ENCODE assay signal across 14 mouse cellular contexts in the genomic region with DNA sequence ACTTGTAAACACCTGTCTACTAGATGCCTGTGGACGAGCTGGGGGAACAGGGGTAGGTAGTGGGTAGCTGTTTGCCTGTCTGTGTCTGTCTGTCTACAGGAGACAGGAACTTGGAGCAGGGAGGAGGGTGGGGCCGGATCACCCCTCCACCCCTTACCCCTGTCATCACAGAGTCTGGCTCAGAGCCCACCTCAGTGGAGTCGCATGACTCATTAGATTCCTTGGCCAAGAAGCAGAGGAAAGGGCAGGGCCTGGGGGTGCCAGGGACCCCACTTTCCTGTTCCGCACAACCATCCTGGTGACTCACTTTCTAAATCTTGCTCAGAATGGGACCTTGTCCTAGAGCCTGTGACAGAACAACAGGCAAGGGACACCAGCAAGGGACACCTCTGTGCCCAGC. TPM values are rescaled to one million over a fixed set of nuclear protein-coding genes. Genes with fewer than 3 reads are reported as not detected.
DNase-seq lines count a peak whose midpoint lies in the region; ATAC-seq and TF ChIP-seq lines count a peak whose summit lies in the region.
"Had no signal": no experiment of that assay in that cellular context is flagged by ENCODE, and none has a peak within 500 bp of the region (broad histone marks: within the 10 kb centered on the region; RNA-seq: fewer than 3 reads in every experiment).

No protein-coding gene starts in this region.

- H3K27ac ChIP-seq in heart, embryonic 12.5 days (ENCODE audit: poor library complexity, severe bottlenecking): peak overlapping the region; percentile 10; the same call in 1 of the 2 replicates
- no peak overlapping the region for H3K27ac ChIP-seq in midbrain, postnatal 0 days (ENCODE audit: low read depth, low read length)
- H3K27ac ChIP-seq in forebrain, embryonic 11.5 days (ENCODE audit: low read depth, low read length): no peak overlapping the region
- H3K27ac ChIP-seq in hindbrain, embryonic 16.5 days (ENCODE audit: low read depth, low read length): no peak overlapping the region
- H3K27ac ChIP-seq: liver, embryonic 14.5 days had no signal

- DNase-seq in urinary bladder, postnatal 14 days (ENCODE audit: low spot score): peak; percentile 71
- no peak for DNase-seq in urinary bladder, adult 2 months (ENCODE audit: low spot score)
- DNase-seq in kidney, postnatal 10 days: peak; percentile 73
- no peak for DNase-seq in left cerebral cortex, adult 8-10 months (ENCODE audit: low spot score in 2 of 2)
- no peak for DNase-seq in midbrain, postnatal 0 days (ENCODE audit: low spot score)
- no peak for DNase-seq in forebrain, embryonic 11.5 days (ENCODE audit: low spot score)
- DNase-seq: cerebellum, adult 8-10 months; gastrocnemius, postnatal 14 days; thymus, adult 2 months had no signal

- H3K4me1 ChIP-seq in heart, embryonic 12.5 days (replicated peaks): peaks cover 68% of the 10 kb centered on the region
- H3K4me1 ChIP-seq in midbrain, postnatal 0 days (ENCODE audit: insufficient read depth, low read length): no peaks in the 10 kb centered on the region
- peaks cover 15% of the 10 kb centered on the region; the same call in 1 of the 2 replicates for H3K4me1 ChIP-seq in forebrain, embryonic 11.5 days (replicated peaks; ENCODE audit: control insufficient read depth, insufficient read depth, low read length)
- H3K4me1 ChIP-seq in hindbrain, embryonic 16.5 days (ENCODE audit: control insufficient read depth, insufficient read depth, low read depth, low read length): peaks cover 11% of the 10 kb centered on the region

- H3K9me3 ChIP-seq in heart, embryonic 12.5 days (replicated peaks): no peaks in the 10 kb centered on the region
- H3K9me3 ChIP-seq in midbrain, postnatal 0 days (ENCODE audit: low read length): no peaks in the 10 kb centered on the region
- no peaks in the 10 kb centered on the region for H3K9me3 ChIP-seq in forebrain, embryonic 11.5 days (ENCODE audit: control insufficient read depth, low read length)
- H3K9me3 ChIP-seq in hindbrain, embryonic 16.5 days (ENCODE audit: control insufficient read depth, low read length): no peaks in the 10 kb centered on the region
- H3K9me3 ChIP-seq: G1E had no signal

- H3K4me3 ChIP-seq in heart, embryonic 12.5 days: no peak overlapping the region
- no peak overlapping the region for H3K4me3 ChIP-seq in midbrain, postnatal 0 days (ENCODE audit: low read depth, low read length)
- no peak overlapping the region for H3K4me3 ChIP-seq in forebrain, embryonic 11.5 days (ENCODE audit: low read depth, low read length)
- H3K4me3 ChIP-seq in hindbrain, embryonic 16.5 days (ENCODE audit: low read length): no peak overlapping the region

- ATAC-seq in heart, embryonic 12.5 days (ENCODE audit: insufficient number of reproducible peaks, low FRiP score): no peak; the same call in 1 of the 2 replicates
- no peak for ATAC-seq in midbrain, postnatal 0 days (ENCODE audit: low FRiP score)
- no peak for ATAC-seq in forebrain, embryonic 11.5 days (replicated peaks; ENCODE audit: low FRiP score)
- no peak for ATAC-seq in hindbrain, embryonic 16.5 days

- peaks cover 5% of the 10 kb centered on the region; the same call in 1 of the 2 replicates for H3K27me3 ChIP-seq in heart, embryonic 12.5 days (replicated peaks)
- H3K27me3 ChIP-seq in midbrain, postnatal 0 days (ENCODE audit: insufficient read depth, low read length): peaks cover 24% of the 10 kb centered on the region
- peaks cover 21% of the 10 kb centered on the region for H3K27me3 ChIP-seq in forebrain, embryonic 11.5 days (ENCODE audit: control insufficient read depth, insufficient read depth, low read length)
- H3K27me3 ChIP-seq in hindbrain, embryonic 16.5 days (replicated peaks; ENCODE audit: control insufficient read depth, insufficient read depth, low read length): peaks cover 14% of the 10 kb centered on the region

- TF ChIP-seq CTCF in midbrain, postnatal 0 days (IDR thresholded peaks at IDR 0.05): no peak

- no peaks in the 10 kb centered on the region for H3K36me3 ChIP-seq in heart, embryonic 12.5 days
- H3K36me3 ChIP-seq in midbrain, postnatal 0 days (ENCODE audit: insufficient read depth, low read length): no peaks in the 10 kb centered on the region
- no peaks in the 10 kb centered on the region for H3K36me3 ChIP-seq in forebrain, embryonic 11.5 days (ENCODE audit: control insufficient read depth, insufficient read depth, low read length)
- no peaks in the 10 kb centered on the region for H3K36me3 ChIP-seq in hindbrain, embryonic 16.5 days (ENCODE audit: control insufficient read depth, insufficient read depth, low read length)
- H3K36me3 ChIP-seq: G1E had no signal

- WGBS in heart, embryonic 12.5 days: 39% methylated on average over 4 of the region's 4 CpGs
- 86% methylated on average over 4 of the region's 4 CpGs for WGBS in midbrain, postnatal 0 days
- 77% methylated on average over 4 of the region's 4 CpGs for WGBS in forebrain, embryonic 11.5 days
- WGBS in hindbrain, embryonic 16.5 days: 68% methylated on average over 4 of the region's 4 CpGs

- H3K9ac ChIP-seq in heart, embryonic 12.5 days: no peak overlapping the region
- no peak overlapping the region for H3K9ac ChIP-seq in midbrain, postnatal 0 days (replicated peaks; ENCODE audit: low read length, poor library complexity, severe bottlenecking)
- no peak overlapping the region for H3K9ac ChIP-seq in forebrain, embryonic 11.5 days (ENCODE audit: low read length)
- no peak overlapping the region for H3K9ac ChIP-seq in hindbrain, embryonic 16.5 days (ENCODE audit: low read depth, low read length)
- H3K9ac ChIP-seq: liver, embryonic 14.5 days had no signal

- H3K4me2 ChIP-seq in heart, embryonic 12.5 days: no peak overlapping the region
- no peak overlapping the region for H3K4me2 ChIP-seq in midbrain, postnatal 0 days (ENCODE audit: low read depth, low read length, poor library complexity, severe bottlenecking)
- H3K4me2 ChIP-seq in forebrain, embryonic 11.5 days (ENCODE audit: low read depth, low read length, severe bottlenecking): no peak overlapping the region
- H3K4me2 ChIP-seq in hindbrain, embryonic 16.5 days (ENCODE audit: low read length): no peak overlapping the region

RNA-seq across cellular contexts. Expression of gene Tinagl1, which starts 2.2 kb away (rescaled TPM):
- 514 and 535 TPM in 2 replicates for polyA plus RNA-seq in urinary bladder, adult 2 months (2012; rRNA removed)
- polyA plus RNA-seq in heart, embryonic 12.5 days (2016; fragmentation: Nextera tagmentation; extraction: Ambion mirVana): 46.6 and 49.8 TPM in 2 replicates
- total RNA-seq in left cerebral cortex, adult 8-10 months (2022): 10 to 100 TPM in 1 of 4 experiments, 1 to 10 TPM in 3; 7.7 to 10.5 (median 9.0) TPM
- 7.2 and 7.5 TPM in 2 replicates for total RNA-seq in midbrain, postnatal 0 days (2014; rRNA removed)
- polyA plus RNA-seq in midbrain, postnatal 0 days (2015; fragmentation: Nextera tagmentation; extraction: Ambion mirVana): 2.9 and 4.3 TPM in 2 replicates
- 7.6 and 7.9 TPM in 2 replicates for polyA plus RNA-seq in forebrain, embryonic 11.5 days (2014; fragmentation: Nextera tagmentation; extraction: Ambion mirVana)
- 10.0 and 12.5 TPM in 2 replicates for polyA plus RNA-seq in hindbrain, embryonic 16.5 days (2015; fragmentation: Nextera tagmentation; extraction: Ambion mirVana)

RNA-seq across cellular contexts. Expression of gene Hcrtr1, which starts 37.9 kb away (rescaled TPM):
- 18.8 and 20.0 TPM in 2 replicates for polyA plus RNA-seq in urinary bladder, adult 2 months (2012; rRNA removed)
- not detected in 2 replicates for polyA plus RNA-seq in heart, embryonic 12.5 days (2016; fragmentation: Nextera tagmentation; extraction: Ambion mirVana)
- total RNA-seq in left cerebral cortex, adult 8-10 months (2022): 1 to 10 TPM; 1.4 to 2.0 (median 1.9) TPM
- 14.5 and 20.4 TPM in 2 replicates for total RNA-seq in midbrain, postnatal 0 days (2014; rRNA removed)
- 13.9 and 16.7 TPM in 2 replicates for polyA plus RNA-seq in midbrain, postnatal 0 days (2015; fragmentation: Nextera tagmentation; extraction: Ambion mirVana)
- polyA plus RNA-seq in forebrain, embryonic 11.5 days (2014; fragmentation: Nextera tagmentation; extraction: Ambion mirVana): 0.27 and 0.28 TPM in 2 replicates
- polyA plus RNA-seq in hindbrain, embryonic 16.5 days (2015; fragmentation: Nextera tagmentation; extraction: Ambion mirVana): 5.7 and 8.6 TPM in 2 replicates
- total RNA-seq: G1E; gastrocnemius, postnatal 14 days had no signal
- polyA plus RNA-seq: G1E; liver, embryonic 14.5 days had no signal

RNA-seq across cellular contexts. Expression of gene Gm853, which starts 45.1 kb away (rescaled TPM):
- polyA plus RNA-seq in urinary bladder, adult 2 months (2012; rRNA removed): not detected in 2 replicates
- polyA plus RNA-seq in heart, embryonic 12.5 days (2016; fragmentation: Nextera tagmentation; extraction: Ambion mirVana): not detected in 2 replicates
- total RNA-seq in left cerebral cortex, adult 8-10 months (2022): not detected
- total RNA-seq in midbrain, postnatal 0 days (2014; rRNA removed): 0.49 TPM in 1 of 2 replicates, not detected in the other
- polyA plus RNA-seq in midbrain, postnatal 0 days (2015; fragmentation: Nextera tagmentation; extraction: Ambion mirVana): not detected in 2 replicates
- 0.39 TPM in 1 of 2 replicates, not detected in the other for polyA plus RNA-seq in forebrain, embryonic 11.5 days (2014; fragmentation: Nextera tagmentation; extraction: Ambion mirVana)
- polyA plus RNA-seq in hindbrain, embryonic 16.5 days (2015; fragmentation: Nextera tagmentation; extraction: Ambion mirVana): 1.3 and 1.4 TPM in 2 replicates
- total RNA-seq: gastrocnemius, postnatal 14 days had no signal
- polyA plus RNA-seq: G1E; liver, embryonic 14.5 days; neural tube, embryonic 14.5 days had no signal

Comparison
In these comparisons a context has a peak if more than half of its experiments do, and no peak if none do; other contexts are left out.
1. DNase-seq: peak in urinary bladder, postnatal 14 days (single experiment) and kidney, postnatal 10 days (single experiment); none in urinary bladder, adult 2 months (single experiment), left cerebral cortex, adult 8-10 months (0 of 2), midbrain, postnatal 0 days (single experiment) and forebrain, embryonic 11.5 days (single experiment).
2. RNA of gene Tinagl1, which starts 2.2 kb away (polyA plus RNA-seq): 514 to 535 TPM in urinary bladder, adult 2 months; 46.6 to 49.8 TPM in heart, embryonic 12.5 days, 10.0 to 12.5 TPM in hindbrain, embryonic 16.5 days, 7.6 to 7.9 TPM in forebrain, embryonic 11.5 days and 2.9 to 4.3 TPM in midbrain, postnatal 0 days; every median in the first group is over 10 times any median in the second.